Mouse (Mus musculus) spleen, adult 2 months (tissue): ENCODE measurements around the gene Foxa1. TPM values are rescaled to one million over a fixed set of nuclear protein-coding genes. Genes with fewer than 3 reads are reported as not detected.

Experiments
- DNase-seq, 2 experiments: peaks; one replicate each; pipeline versions ENCODE4 v3.0.0 to v3.0.0-alpha.2; 2012 to 2021; ENCODE audit warnings: low spot score in 2 of 2, low read depth in 1 of 2
- H3K27ac ChIP-seq: fragments of 200-500 bp; 2 replicates; pipeline ENCODE4 v1.5.1; 2012; ENCODE audit warnings: low read length, inconsistent platforms; ENCODE audit not compliant: insufficient read depth
- H3K27me3 ChIP-seq: fragments of 200-500 bp; 2 replicates; pipeline ENCODE4 v1.6.1; 2012; ENCODE audit warnings: mild to moderate bottlenecking, moderate library complexity, low read length, inconsistent platforms; ENCODE audit not compliant: control insufficient read depth, insufficient read depth
- H3K36me3 ChIP-seq: fragments of 200-500 bp; 2 replicates; pipeline ENCODE4 v1.6.1; 2012; ENCODE audit warnings: mild to moderate bottlenecking, low read length, inconsistent platforms; ENCODE audit not compliant: control insufficient read depth, insufficient read depth
- H3K4me1 ChIP-seq: fragments of 200-500 bp; 2 replicates; pipeline ENCODE4 v1.6.1; 2011; ENCODE audit warnings: inconsistent platforms; ENCODE audit not compliant: control insufficient read depth, insufficient read depth, insufficient read length
- H3K4me3 ChIP-seq: fragments of 200-500 bp; 2 replicates; pipeline ENCODE4 v1.5.1; 2011; ENCODE audit warnings: mild to moderate bottlenecking, inconsistent platforms; ENCODE audit not compliant: insufficient read depth, insufficient read length; ENCODE audit errors: extremely low read depth
- CTCF ChIP-seq: fragments of 200-500 bp; IDR thresholded peaks from 2 replicates; pipeline ENCODE4 v1.5.1; 2011; ENCODE audit warnings: mild to moderate bottlenecking, inconsistent platforms; ENCODE audit not compliant: insufficient read depth, insufficient read length, insufficient replicate concordance; ENCODE audit errors: extremely low read depth
- POLR2A ChIP-seq: fragments of 200-500 bp; IDR thresholded peaks from 2 replicates; pipeline ENCODE4 v1.6.1; 2011; ENCODE audit warnings: low read depth, low read length, inconsistent platforms
- WGBS: fragments of 180-500 bp; shearing (Covaris S2); methylation state at CpG from one replicate; pipeline ENCODE4 v1.1.7; 2018; 5-methylcytosine and 5-hydroxymethylcytosine counted together
- polyA plus RNA-seq: library from polyadenylated mRNA; depleted of rRNA; stranded (reverse); fragments of >200 nt; gene quantifications from 2 replicates; pipeline ENCODE4 v1.2.3, GENCODE M21; 2012; rRNA removed

Gene Foxa1
- polyA plus RNA-seq, 1 experiment, result not detected

- H3K27me3 ChIP-seq, result no peaks in the 10 kb centered on the region
- no peak for TF ChIP-seq CTCF
- no peak for TF ChIP-seq POLR2A
- no peaks in the 10 kb centered on the region for H3K4me1 ChIP-seq
- no peak overlapping the region for H3K27ac ChIP-seq
- no peaks in the 10 kb centered on the region for H3K36me3 ChIP-seq
- H3K4me3 ChIP-seq, result no peak overlapping the region
- WGBS, result 83% methylated on average over 4 of the region's 4 CpGs
- no peak for DNase-seq
Measured at GRCm38 (mm10) chr12:57511127-57511526, 35.6 kb downstream of the Foxa1 start.

- Histone ChIP-seq H3K27me3 (no peaks in the 10 kb centered on the region), H3K27ac (no peak overlapping the region), H3K4me3 (no peak overlapping the region), H3K4me1 (no peaks in the 10 kb centered on the region), H3K36me3 (no peaks in the 10 kb centered on the region)
- TF ChIP-seq POLR2A, result no peak
- no peak for TF ChIP-seq CTCF
- no peak for DNase-seq
- WGBS, result 79% methylated on average over 4 of the region's 4 CpGs
Measured at GRCm38 (mm10) chr12:57509726-57510125, 37.0 kb downstream of the Foxa1 start.

GRCm38 (mm10) chr12:57508938-57509337, 37.8 kb downstream of the Foxa1 start:
- H3K4me3 ChIP-seq, result no peak overlapping the region
- no peak overlapping the region for H3K27ac ChIP-seq
- WGBS, result 81% methylated on average over 11 of the region's 11 CpGs
- no peaks in the 10 kb centered on the region for H3K27me3 ChIP-seq
- H3K4me1 ChIP-seq, result no peaks in the 10 kb centered on the region
- H3K36me3 ChIP-seq, result no peaks in the 10 kb centered on the region
- no peak for TF ChIP-seq POLR2A
- no peak for TF ChIP-seq CTCF
- no peak for DNase-seq

GRCm38 (mm10) chr12:57505329-57505728, 41.4 kb downstream of the Foxa1 start:
- Histone ChIP-seq H3K27ac (no peak overlapping the region), H3K4me1 (no peaks in the 10 kb centered on the region), H3K4me3 (no peak overlapping the region), H3K27me3 (no peaks in the 10 kb centered on the region), H3K36me3 (no peaks in the 10 kb centered on the region)
- WGBS, result 84% methylated on average over 7 of the region's 7 CpGs
- no peak for DNase-seq
- no peak for TF ChIP-seq CTCF
- TF ChIP-seq POLR2A, result no peak

- 91% methylated on average over 7 of the region's 7 CpGs for WGBS
- H3K36me3 ChIP-seq, result no peaks in the 10 kb centered on the region
Measured at GRCm38 (mm10) chr12:57500246-57500645, 46.5 kb downstream of the Foxa1 start.

GRCm38 (mm10) chr12:57496347-57497119, 50.2 kb downstream of the Foxa1 start:
- Histone ChIP-seq H3K4me1 (no peaks in the 10 kb centered on the region), H3K4me3 (no peak overlapping the region), H3K27ac (no peak overlapping the region), H3K36me3 (no peaks in the 10 kb centered on the region), H3K27me3 (no peaks in the 10 kb centered on the region)
- WGBS, result 91% methylated on average over 6 of the region's 6 CpGs
- DNase-seq, result no peak
- TF ChIP-seq CTCF, result no peak
- TF ChIP-seq POLR2A, result no peak

More at GRCm38 (mm10) chr12:57500246-57500645, 46.5 kb downstream of the Foxa1 start:
- TF ChIP-seq CTCF (no peak), POLR2A (no peak)
- Histone ChIP-seq H3K4me1 (no peaks in the 10 kb centered on the region), H3K27me3 (no peaks in the 10 kb centered on the region), H3K4me3 (no peak overlapping the region), H3K27ac (no peak overlapping the region)
- no peak for DNase-seq

Other genes starting within 250 kb of the Foxa1 start
- gene Ttc6, start 17.2 kb upstream of the Foxa1 start, polyA plus RNA-seq, result 0.04 TPM in 1 of 2 replicates, not detected in the other